Mouse (Mus musculus) olfactory bulb, adult 2 months (tissue): ENCODE results near the gene Rom1.

Experiments used
- CTCF ChIP-seq: fragments of 200-500 bp; IDR thresholded peaks from 2 replicates; pipeline ENCODE4 v1.5.1; 2012; ENCODE audit warnings: low read depth, mild to moderate bottlenecking, low read length, moderate library complexity; ENCODE audit not compliant: insufficient read depth
- POLR2A ChIP-seq: fragments of 200-500 bp; IDR thresholded peaks from 2 replicates; pipeline ENCODE4 v1.6.1; 2012; ENCODE audit warnings: mild to moderate bottlenecking, low read depth, low read length, moderate library complexity; ENCODE audit not compliant: insufficient read depth

- TF ChIP-seq CTCF (no peak), POLR2A (no peak)
Observed at GRCm38 (mm10) chr19:8975491-8975890, 46.3 kb upstream of the Rom1 start.
